Mouse (Mus musculus) G1E (cell line): ENCODE data around the gene Wdr54.

Experiments used
- CTCF ChIP-seq: IDR thresholded peaks from 2 replicates; pipeline ENCODE4 v1.5.1; 2012; ENCODE audit warnings: low read depth, low read length, inconsistent platforms, mixed read lengths
- GATA1 ChIP-seq: IDR thresholded peaks from 2 replicates; pipeline ENCODE4 v1.6.1; 2012; ENCODE audit warnings: borderline replicate concordance, low read length, inconsistent platforms, mixed read lengths

- TF ChIP-seq CTCF (no peak), GATA1 (no peak)
These were observed at the start of gene Wdr54, which contains the start of gene 1700003E16Rik for GRCm38 (mm10) chr6:83156259-83156684.
